Mouse (Mus musculus) bone marrow, adult 2 months (tissue): ENCODE measurements at regions not wholly inside any gene's neighbourhood (a gene's known extent, or its start where the extent isn't known, plus 50 kb on each side); places are given as distances from the start of the nearest gene placed in this dataset.

Experiments
- CTCF ChIP-seq: fragments of 200-500 bp; IDR thresholded peaks from 2 replicates; pipeline ENCODE4 v1.5.1; 2011; ENCODE audit warnings: low read length, control low read depth; ENCODE audit not compliant: control insufficient read depth, insufficient read depth
- POLR2A ChIP-seq: fragments of 200-500 bp; IDR thresholded peaks from 2 replicates; pipeline ENCODE4 v1.6.1; 2011; ENCODE audit warnings: low read depth, mild to moderate bottlenecking, control low read depth, low read length, borderline replicate concordance; ENCODE audit not compliant: control insufficient read depth

DNA sequence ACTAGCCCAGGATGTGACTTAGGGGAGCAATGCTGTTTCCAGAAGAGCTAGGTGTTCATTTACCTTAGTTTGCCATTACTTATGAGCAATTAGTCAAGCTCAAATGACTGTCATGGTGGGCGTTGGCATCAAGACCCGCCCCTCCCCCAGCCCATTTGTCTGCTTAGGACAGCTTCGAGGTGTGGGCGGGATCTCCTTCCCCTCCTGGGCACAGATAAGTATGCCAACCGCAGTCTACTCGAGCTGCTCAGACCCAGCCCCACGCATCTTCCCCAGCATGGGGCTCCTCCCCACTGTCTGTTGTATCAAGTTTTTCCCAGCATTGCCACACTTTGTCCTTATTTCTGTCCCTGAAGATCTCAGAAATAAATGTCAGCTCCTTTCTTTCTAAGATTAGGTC lies 179.6 kb downstream of the Sp3 start:
- no peak for TF ChIP-seq CTCF
- TF ChIP-seq POLR2A, result no peak
